Mouse (Mus musculus) bone marrow macrophage, adult 2 months (primary cell): Measurements from ENCODE around the gene Mapk10.

ENCODE experiments used
- CTCF ChIP-seq: IDR thresholded peaks from 2 replicates; pipeline ENCODE4 v1.5.1; 2012; ENCODE audit warnings: low read depth, mild to moderate bottlenecking, low read length, moderate library complexity
- POLR2A ChIP-seq: IDR thresholded peaks from 2 replicates; pipeline ENCODE4 v1.6.1; 2012; ENCODE audit warnings: mild to moderate bottlenecking, low read depth, low read length, borderline replicate concordance

GRCm38 (mm10) chr5:103072200-103072825 lies 138.8 kb downstream of the Mapk10 start:
- no peak for TF ChIP-seq CTCF
- no peak for TF ChIP-seq POLR2A
